Mouse (Mus musculus) gastrocnemius, adult 8-10 months (tissue): ENCODE measurements around the gene Magi2. TPM values are rescaled to one million over a fixed set of nuclear protein-coding genes. Genes with fewer than 3 reads are reported as not detected.

Source experiments
- DNase-seq, 2 experiments: peaks; one replicate each; pipeline ENCODE4 v3.0.0; 2022; ENCODE audit warnings: low spot score in 2 of 2
- total RNA-seq, 4 experiments: library from RNA; stranded (reverse); gene quantifications; 2 replicates each; pipeline ENCODE4 v1.2.4; 2022

The Magi2 gene
- total RNA-seq, 4 experiments from 2014 or later, result 0.70 to 1.4 (median 0.88) TPM

DNA sequence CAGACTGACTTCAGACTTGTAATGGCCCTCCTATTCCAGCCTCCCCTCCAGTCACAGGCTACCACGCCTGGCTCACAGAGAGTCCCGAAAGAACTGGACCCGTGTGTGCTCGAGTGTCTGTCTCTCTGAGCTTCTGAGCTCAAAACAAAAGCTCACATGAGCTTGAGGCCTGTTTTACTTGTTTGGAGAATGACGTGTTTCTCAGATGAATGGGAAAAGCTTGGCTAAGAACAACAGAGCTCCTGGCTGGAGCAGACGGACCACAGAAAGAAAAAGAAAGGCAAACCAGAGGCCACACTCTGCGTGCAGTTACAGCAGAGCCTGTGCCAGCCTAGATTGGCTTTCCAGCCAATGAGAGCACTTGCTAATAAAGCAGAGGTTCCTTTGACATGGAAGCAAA is 1524.9 kb downstream of the Magi2 start:
- no peak for DNase-seq

DNA sequence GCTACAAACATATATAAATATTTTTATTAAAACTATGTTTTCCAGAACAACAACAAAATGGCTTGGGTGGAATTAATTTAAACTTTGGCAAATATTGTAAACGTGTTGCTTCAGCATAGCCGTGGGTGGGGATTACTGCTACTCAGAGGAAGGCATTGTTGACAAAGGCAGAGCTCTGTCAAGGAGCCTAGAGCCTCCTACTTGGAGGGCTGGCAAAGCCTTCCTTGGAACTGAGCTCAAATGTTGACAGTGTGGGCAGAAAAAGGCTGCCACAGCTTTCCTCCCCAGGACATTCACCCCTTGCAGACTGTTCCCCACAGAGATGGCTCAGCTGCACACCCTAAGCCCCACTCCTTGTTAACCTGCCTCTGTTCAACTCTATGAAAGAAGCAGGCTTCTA is 1526.3 kb downstream of the Magi2 start:
- no peak for DNase-seq

DNA sequence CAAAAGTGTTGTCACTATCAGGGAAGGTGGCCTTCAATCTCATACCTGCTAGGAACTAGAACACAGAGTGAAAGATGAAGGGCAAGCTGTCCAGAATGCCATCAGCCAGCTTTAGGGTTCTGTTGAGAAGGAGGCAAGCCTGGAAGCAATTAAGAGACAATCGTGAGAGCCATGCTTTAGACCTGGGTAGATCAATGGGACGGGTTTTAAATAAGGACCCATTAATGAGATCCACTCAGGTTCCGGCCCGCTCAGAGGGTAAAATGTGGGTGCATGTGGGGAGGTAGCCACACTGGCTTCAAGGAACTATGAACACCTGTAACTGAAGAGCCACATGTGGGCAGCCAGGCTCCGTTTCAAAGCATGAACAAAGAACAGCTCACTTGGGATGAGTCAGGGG is 1527.1 kb downstream of the Magi2 start:
- DNase-seq, result no peak
